Mouse (Mus musculus): ENCODE results near the gene Rgl1. TPM values are rescaled to one million over a fixed set of nuclear protein-coding genes. Genes with fewer than 3 reads are reported as not detected.

Rgl1 gene
- polyA plus RNA-seq, 1 experiment from 2014 or later = 48.3 TPM

DNA sequence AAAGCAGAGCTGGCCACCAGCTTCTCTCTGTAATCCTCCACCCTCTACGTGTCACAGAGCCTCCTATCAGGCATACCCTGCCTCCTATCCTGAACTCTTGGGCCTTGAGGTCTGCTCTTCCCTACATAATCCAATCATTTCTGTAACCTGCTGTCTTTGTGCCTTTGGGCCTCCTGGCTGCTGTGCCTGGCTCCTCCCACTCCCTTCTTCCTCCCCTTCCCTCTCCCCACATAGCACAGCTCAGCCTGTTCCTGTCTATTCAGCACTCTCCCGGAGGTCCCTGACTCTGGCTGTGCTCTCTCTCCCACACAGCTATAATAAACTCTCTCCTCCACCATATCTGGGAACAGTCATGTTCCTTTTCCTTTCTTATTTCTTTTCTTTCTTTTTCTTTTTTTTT is 33.7 kb upstream of the Rgl1 start, which contains the start of gene Ncf2:
Ncf2 (plus strand) TSS at position 298 of the 400 bp plus-strand sequence.
- Histone ChIP-seq H3K4me3 (replicated peaks; ENCODE audit: low read length) (no peak within 1 kb of the TSS), H3K9ac (ENCODE audit: low read length) (no peak within 1 kb of the TSS), H3K36me3 (ENCODE audit: control insufficient read depth, insufficient read depth, low read length) (no peaks in the 10 kb centered on the region), H3K4me1 (ENCODE audit: control insufficient read depth, insufficient read depth, low read length) (no peaks in the 10 kb centered on the region; the same call in 1 of the 2 replicates), H3K27me3 (ENCODE audit: control insufficient read depth, insufficient read depth, low read length) (no peaks in the 10 kb centered on the region), H3K4me2 (ENCODE audit: low read depth, low read length) (no peak within 1 kb of the TSS), H3K27ac (ENCODE audit: low read length) (peak within 1 kb of the TSS; percentile 30; the same call in 1 of the 2 replicates), H3K9me3 (replicated peaks; ENCODE audit: control insufficient read depth, low read length) (no peaks in the 10 kb centered on the region)
- 16% methylated on average over 2 of the region's 2 CpGs for WGBS
- ATAC-seq (ENCODE audit: insufficient read depth, low FRiP score) = peak; percentile 89

DNA sequence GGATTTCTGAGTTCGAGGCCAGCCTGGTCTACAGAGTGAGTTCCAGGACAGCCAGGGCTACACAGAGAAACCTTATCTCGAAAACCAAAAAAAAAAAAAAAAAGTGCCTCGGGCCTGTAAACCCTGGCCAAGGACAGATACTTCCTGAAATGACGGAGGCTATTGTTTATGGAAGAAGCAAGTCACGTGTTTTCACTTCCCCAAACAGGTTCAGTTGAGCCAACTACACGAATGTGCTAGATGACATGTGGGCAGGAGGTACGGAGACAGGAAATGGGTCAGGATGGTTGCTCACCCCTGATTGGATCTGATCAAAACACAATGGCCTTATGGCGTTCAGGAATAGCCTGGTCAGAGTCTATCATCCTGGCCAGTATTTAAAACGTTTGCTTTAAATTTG is 32.0 kb upstream of the Rgl1 start:
- no peak overlapping the region for H3K27ac ChIP-seq (ENCODE audit: low read length)
- no peak overlapping the region for H3K4me3 ChIP-seq (replicated peaks; ENCODE audit: low read length)
- ATAC-seq (ENCODE audit: insufficient read depth, low FRiP score) = no peak
- no peaks in the 10 kb centered on the region; the same call in 1 of the 2 replicates for H3K4me1 ChIP-seq (ENCODE audit: control insufficient read depth, insufficient read depth, low read length)
- H3K9me3 ChIP-seq (replicated peaks; ENCODE audit: control insufficient read depth, low read length) = no peaks in the 10 kb centered on the region
- no peak overlapping the region for H3K4me2 ChIP-seq (ENCODE audit: low read depth, low read length)
- no peak overlapping the region for H3K9ac ChIP-seq (ENCODE audit: low read length)
- WGBS = 63% methylated on average over 9 of the region's 9 CpGs
- no peaks in the 10 kb centered on the region for H3K36me3 ChIP-seq (ENCODE audit: control insufficient read depth, insufficient read depth, low read length)
- H3K27me3 ChIP-seq (ENCODE audit: control insufficient read depth, insufficient read depth, low read length) = no peaks in the 10 kb centered on the region

DNA sequence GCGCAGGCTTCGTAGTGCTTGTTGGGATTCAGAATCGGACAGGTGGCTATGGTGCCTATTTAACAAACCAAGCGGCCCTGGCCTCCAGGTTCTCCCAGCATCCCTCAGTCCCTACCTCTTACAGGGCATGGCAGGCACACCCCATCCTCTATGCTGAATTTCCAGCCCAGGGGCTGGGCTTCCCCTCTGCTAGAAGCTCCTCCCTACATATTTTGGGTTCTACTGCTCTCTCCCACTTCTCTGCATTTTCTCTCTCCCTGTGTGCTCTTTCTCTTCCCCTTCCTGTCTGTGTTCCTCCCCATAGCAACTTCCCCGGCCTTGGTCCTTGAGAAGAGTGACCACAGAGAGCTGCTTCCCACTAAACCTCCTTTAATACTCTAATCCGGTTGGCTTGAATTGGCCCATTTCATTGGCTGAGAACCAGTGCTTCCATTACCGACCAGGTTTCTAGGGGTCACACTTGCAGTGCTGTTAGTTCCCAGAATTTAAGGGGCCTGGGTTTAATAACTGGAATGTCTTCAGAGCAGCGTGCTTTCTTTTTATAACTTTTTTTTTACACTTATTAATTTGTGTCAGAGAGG is 30.6 kb upstream of the Rgl1 start:
- no peak overlapping the region for H3K27ac ChIP-seq (ENCODE audit: low read length)
- 74% methylated on average over 8 of the region's 8 CpGs for WGBS
- no peak overlapping the region for H3K4me3 ChIP-seq (replicated peaks; ENCODE audit: low read length)
- no peak for ATAC-seq (ENCODE audit: insufficient read depth, low FRiP score)
- no peaks in the 10 kb centered on the region; the same call in 1 of the 2 replicates for H3K4me1 ChIP-seq (ENCODE audit: control insufficient read depth, insufficient read depth, low read length)
- H3K36me3 ChIP-seq (ENCODE audit: control insufficient read depth, insufficient read depth, low read length) = no peaks in the 10 kb centered on the region
- no peaks in the 10 kb centered on the region for H3K27me3 ChIP-seq (ENCODE audit: control insufficient read depth, insufficient read depth, low read length)
- H3K9me3 ChIP-seq (replicated peaks; ENCODE audit: control insufficient read depth, low read length) = no peaks in the 10 kb centered on the region
- H3K4me2 ChIP-seq (ENCODE audit: low read depth, low read length) = no peak overlapping the region
- no peak overlapping the region for H3K9ac ChIP-seq (ENCODE audit: low read length)

GRCm38 (mm10) chr1:152795688-152796255 is 29.6 kb upstream of the Rgl1 start:
- 57% methylated on average over 8 of the region's 8 CpGs for WGBS
- H3K36me3 ChIP-seq (ENCODE audit: control insufficient read depth, insufficient read depth, low read length) = no peaks in the 10 kb centered on the region
- no peak overlapping the region for H3K4me3 ChIP-seq (replicated peaks; ENCODE audit: low read length)
- no peaks in the 10 kb centered on the region for H3K27me3 ChIP-seq (ENCODE audit: control insufficient read depth, insufficient read depth, low read length)
- peaks cover 2% of the 10 kb centered on the region; the same call in 1 of the 2 replicates for H3K4me1 ChIP-seq (ENCODE audit: control insufficient read depth, insufficient read depth, low read length)
- no peaks in the 10 kb centered on the region for H3K9me3 ChIP-seq (replicated peaks; ENCODE audit: control insufficient read depth, low read length)
- no peak overlapping the region for H3K9ac ChIP-seq (ENCODE audit: low read length)
- no peak for ATAC-seq (ENCODE audit: insufficient read depth, low FRiP score)
- no peak overlapping the region for H3K4me2 ChIP-seq (ENCODE audit: low read depth, low read length)
- H3K27ac ChIP-seq (ENCODE audit: low read length) = no peak overlapping the region

DNA sequence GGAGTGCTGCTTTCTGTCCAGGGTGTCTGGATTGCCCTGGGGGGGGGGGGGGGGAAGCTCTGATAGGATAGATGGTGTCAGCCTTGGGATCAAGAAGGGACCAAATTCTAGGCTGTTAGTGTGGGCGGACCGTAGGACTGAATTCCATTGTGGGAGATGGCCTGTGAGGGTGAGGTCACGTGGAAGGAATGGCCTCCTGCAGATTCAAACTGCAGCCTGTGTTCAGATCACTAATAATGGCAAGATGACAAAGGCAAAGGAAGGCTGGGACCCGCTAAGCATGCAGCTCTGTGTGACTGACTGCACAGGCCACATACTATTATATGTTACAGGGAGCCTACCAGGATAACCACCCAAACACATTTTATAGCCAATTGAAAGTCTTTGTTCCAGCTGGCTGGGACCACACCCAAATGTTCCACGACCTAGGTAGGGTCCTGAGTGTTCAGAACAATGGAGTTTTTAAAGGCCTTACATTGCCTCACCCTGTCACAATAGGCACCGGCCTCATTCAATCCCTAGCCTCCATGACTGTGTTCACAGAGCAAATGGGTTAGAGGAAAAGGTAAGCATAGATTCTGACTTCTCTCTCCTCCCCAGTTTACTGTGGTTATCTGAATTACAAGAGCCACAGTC is 27.5 kb upstream of the Rgl1 start:
- Histone ChIP-seq H3K27me3 (ENCODE audit: control insufficient read depth, insufficient read depth, low read length) (no peaks in the 10 kb centered on the region), H3K4me1 (ENCODE audit: control insufficient read depth, insufficient read depth, low read length) (peaks cover 4% of the 10 kb centered on the region; the same call in 1 of the 2 replicates), H3K9me3 (replicated peaks; ENCODE audit: control insufficient read depth, low read length) (no peaks in the 10 kb centered on the region), H3K27ac (ENCODE audit: low read length) (no peak overlapping the region), H3K36me3 (ENCODE audit: control insufficient read depth, insufficient read depth, low read length) (no peaks in the 10 kb centered on the region), H3K4me2 (ENCODE audit: low read depth, low read length) (no peak overlapping the region), H3K9ac (ENCODE audit: low read length) (no peak overlapping the region), H3K4me3 (replicated peaks; ENCODE audit: low read length) (no peak overlapping the region)
- no peak for ATAC-seq (ENCODE audit: insufficient read depth, low FRiP score)
- 67% methylated on average over 6 of the region's 6 CpGs for WGBS

- H3K9me3 ChIP-seq (replicated peaks; ENCODE audit: control insufficient read depth, low read length) = no peaks in the 10 kb centered on the region
- no peaks in the 10 kb centered on the region for H3K36me3 ChIP-seq (ENCODE audit: control insufficient read depth, insufficient read depth, low read length)
- H3K27me3 ChIP-seq (ENCODE audit: control insufficient read depth, insufficient read depth, low read length) = no peaks in the 10 kb centered on the region
- H3K4me2 ChIP-seq (ENCODE audit: low read depth, low read length) = no peak overlapping the region
- 67% methylated on average over 12 of the region's 12 CpGs for WGBS
- ATAC-seq (ENCODE audit: insufficient read depth, low FRiP score) = no peak
- H3K9ac ChIP-seq (ENCODE audit: low read length) = no peak overlapping the region
- H3K4me3 ChIP-seq (replicated peaks; ENCODE audit: low read length) = no peak overlapping the region
- no peak overlapping the region for H3K27ac ChIP-seq (ENCODE audit: low read length)
- peaks cover 4% of the 10 kb centered on the region; the same call in 1 of the 2 replicates for H3K4me1 ChIP-seq (ENCODE audit: control insufficient read depth, insufficient read depth, low read length)
Measured at GRCm38 (mm10) chr1:152792736-152793494, 26.8 kb upstream of the Rgl1 start.

- ATAC-seq (ENCODE audit: insufficient read depth, low FRiP score) = no peak
- Histone ChIP-seq H3K36me3 (ENCODE audit: control insufficient read depth, insufficient read depth, low read length) (no peaks in the 10 kb centered on the region), H3K9ac (ENCODE audit: low read length) (no peak overlapping the region), H3K4me2 (ENCODE audit: low read depth, low read length) (no peak overlapping the region), H3K27ac (ENCODE audit: low read length) (no peak overlapping the region), H3K4me3 (replicated peaks; ENCODE audit: low read length) (no peak overlapping the region), H3K27me3 (ENCODE audit: control insufficient read depth, insufficient read depth, low read length) (no peaks in the 10 kb centered on the region), H3K9me3 (replicated peaks; ENCODE audit: control insufficient read depth, low read length) (no peaks in the 10 kb centered on the region), H3K4me1 (ENCODE audit: control insufficient read depth, insufficient read depth, low read length) (peaks cover 4% of the 10 kb centered on the region; the same call in 1 of the 2 replicates)
- WGBS = 40% methylated on average over 4 of the region's 4 CpGs
Measured at GRCm38 (mm10) chr1:152791269-152791668, 25.1 kb upstream of the Rgl1 start.

DNA sequence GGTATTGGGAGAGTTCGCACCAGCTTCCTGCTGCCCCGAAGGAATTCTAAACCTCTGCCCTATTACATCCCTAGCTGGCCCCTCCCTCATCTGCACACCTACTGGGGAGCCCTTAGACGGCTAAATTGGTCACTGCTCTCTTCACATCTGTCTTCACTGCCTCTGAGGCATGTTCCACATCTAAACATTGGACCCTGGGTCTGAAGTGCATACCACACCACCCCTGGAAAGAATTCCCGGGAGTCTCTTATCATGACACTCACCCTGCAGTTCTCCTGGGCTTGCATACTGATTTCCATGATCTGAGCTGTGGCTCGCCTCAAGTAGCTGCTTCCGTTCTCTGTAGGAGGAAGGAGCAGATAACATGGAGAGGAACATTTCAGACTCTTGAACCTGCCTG is 24.7 kb upstream of the Rgl1 start:
- WGBS = 14% methylated on average over 6 of the region's 6 CpGs
- Histone ChIP-seq H3K4me2 (ENCODE audit: low read depth, low read length) (no peak overlapping the region), H3K4me1 (ENCODE audit: control insufficient read depth, insufficient read depth, low read length) (peaks cover 4% of the 10 kb centered on the region; the same call in 1 of the 2 replicates), H3K36me3 (ENCODE audit: control insufficient read depth, insufficient read depth, low read length) (no peaks in the 10 kb centered on the region), H3K27ac (ENCODE audit: low read length) (no peak overlapping the region), H3K4me3 (replicated peaks; ENCODE audit: low read length) (no peak overlapping the region), H3K27me3 (ENCODE audit: control insufficient read depth, insufficient read depth, low read length) (no peaks in the 10 kb centered on the region), H3K9me3 (replicated peaks; ENCODE audit: control insufficient read depth, low read length) (no peaks in the 10 kb centered on the region), H3K9ac (ENCODE audit: low read length) (no peak overlapping the region)
- ATAC-seq (ENCODE audit: insufficient read depth, low FRiP score) = peak; percentile 32; the same call in 1 of the 2 replicates

- Histone ChIP-seq H3K27ac (ENCODE audit: low read length) (no peak overlapping the region), H3K36me3 (ENCODE audit: control insufficient read depth, insufficient read depth, low read length) (no peaks in the 10 kb centered on the region), H3K9me3 (replicated peaks; ENCODE audit: control insufficient read depth, low read length) (no peaks in the 10 kb centered on the region), H3K9ac (ENCODE audit: low read length) (no peak overlapping the region), H3K4me3 (replicated peaks; ENCODE audit: low read length) (no peak overlapping the region), H3K27me3 (ENCODE audit: control insufficient read depth, insufficient read depth, low read length) (no peaks in the 10 kb centered on the region), H3K4me1 (ENCODE audit: control insufficient read depth, insufficient read depth, low read length) (peaks cover 4% of the 10 kb centered on the region; the same call in 1 of the 2 replicates), H3K4me2 (ENCODE audit: low read depth, low read length) (no peak overlapping the region)
- WGBS = 33% methylated on average over 12 of the region's 12 CpGs
- no peak for ATAC-seq (ENCODE audit: insufficient read depth, low FRiP score)
Measured at GRCm38 (mm10) chr1:152790254-152790653, 24.1 kb upstream of the Rgl1 start.

All from stomach, embryonic 16.5 days (tissue).